In the genomic region with DNA sequence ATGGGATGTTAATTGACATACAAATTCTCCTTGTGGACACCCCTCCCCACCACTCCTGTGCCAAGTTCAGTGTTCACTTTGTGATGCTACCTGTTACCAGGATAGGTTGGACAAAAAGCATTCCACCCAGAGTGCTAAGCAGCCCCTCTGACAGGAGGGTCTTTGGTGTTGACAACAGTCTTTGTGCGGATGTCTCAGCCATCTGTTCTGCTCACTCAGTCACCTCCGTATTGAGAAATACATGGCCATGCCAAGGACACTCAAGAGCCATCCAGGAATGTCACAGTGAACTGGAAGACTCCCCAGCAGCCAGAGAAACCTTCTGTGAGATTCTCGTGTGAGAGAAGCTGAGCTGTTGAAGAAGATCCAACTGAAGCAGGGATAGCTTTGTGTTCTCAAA, we compare ENCODE assay signal across 29 mouse cellular contexts. TPM values are rescaled to one million over a fixed set of nuclear protein-coding genes. Genes with fewer than 3 reads are reported as not detected.
DNase-seq lines count a peak whose midpoint lies in the region; ATAC-seq and TF ChIP-seq lines count a peak whose summit lies in the region.
"Had no signal": no experiment of that assay in that cellular context is flagged by ENCODE, and none has a peak within 500 bp of the region (broad histone marks: within the 10 kb centered on the region; RNA-seq: fewer than 3 reads in every experiment).

No protein-coding gene starts in this region.

- no peak overlapping the region for H3K4me3 ChIP-seq in forebrain, embryonic 15.5 days
- no peak overlapping the region for H3K4me3 ChIP-seq in forebrain, embryonic 12.5 days (replicated peaks)
- no peak overlapping the region for H3K4me3 ChIP-seq in lung, postnatal 0 days (ENCODE audit: low read depth, low read length)
- H3K4me3 ChIP-seq in kidney, embryonic 15.5 days (replicated peaks), result no peak overlapping the region
- H3K4me3 ChIP-seq: heart, embryonic 13.5 days; hindbrain, embryonic 15.5 days; layer of hippocampus, adult 2 months; left cerebral cortex, adult 2 months; liver, embryonic 15.5 days; midbrain, embryonic 13.5 days; neural tube, embryonic 15.5 days had no signal

- TF ChIP-seq EP300 in lung, postnatal 0 days (IDR thresholded peaks at IDR 0.05), result no peak

- H3K36me3 ChIP-seq in forebrain, embryonic 15.5 days, result no peaks in the 10 kb centered on the region
- no peaks in the 10 kb centered on the region for H3K36me3 ChIP-seq in forebrain, embryonic 12.5 days (replicated peaks)
- H3K36me3 ChIP-seq in lung, postnatal 0 days (ENCODE audit: insufficient read depth, low read length), result no peaks in the 10 kb centered on the region
- H3K36me3 ChIP-seq in kidney, embryonic 15.5 days, result no peaks in the 10 kb centered on the region
- H3K36me3 ChIP-seq: hindbrain, embryonic 15.5 days; liver, embryonic 15.5 days; midbrain, embryonic 13.5 days; neural tube, embryonic 15.5 days had no signal

- peak; percentile 23; the same call in 1 of the 2 replicates for ATAC-seq in forebrain, embryonic 15.5 days (replicated peaks)
- ATAC-seq in forebrain, embryonic 12.5 days (ENCODE audit: low FRiP score), result no peak
- ATAC-seq in lung, postnatal 0 days, result 0 out of 2 replicates have a peak, but pooled peaks have one; percentile 21
- ATAC-seq in kidney, embryonic 15.5 days (replicated peaks; ENCODE audit: low FRiP score), result no peak
- ATAC-seq: activated CD4-positive, CD25-positive, alpha-beta regulatory T cell, adult 4 months; midbrain, embryonic 13.5 days had no signal

- no peak overlapping the region for H3K9ac ChIP-seq in forebrain, embryonic 15.5 days (replicated peaks)
- H3K9ac ChIP-seq in forebrain, embryonic 12.5 days, result no peak overlapping the region
- H3K9ac ChIP-seq in lung, postnatal 0 days (replicated peaks; ENCODE audit: low read depth), result no peak overlapping the region
- H3K9ac ChIP-seq in kidney, embryonic 15.5 days, result no peak overlapping the region
- H3K9ac ChIP-seq: heart, embryonic 13.5 days; hindbrain, embryonic 15.5 days; liver, embryonic 15.5 days; lung, embryonic 14.5 days; midbrain, embryonic 13.5 days; neural tube, embryonic 15.5 days had no signal

- 58% methylated on average over 3 of the region's 3 CpGs for WGBS in forebrain, embryonic 15.5 days
- WGBS in forebrain, embryonic 12.5 days, result 78% methylated on average over 3 of the region's 3 CpGs
- WGBS in lung, postnatal 0 days, result 55% methylated on average over 3 of the region's 3 CpGs
- 80% methylated on average over 3 of the region's 3 CpGs for WGBS in kidney, embryonic 15.5 days

- no peaks in the 10 kb centered on the region for H3K27me3 ChIP-seq in forebrain, embryonic 15.5 days
- H3K27me3 ChIP-seq in forebrain, embryonic 12.5 days, result no peaks in the 10 kb centered on the region
- H3K27me3 ChIP-seq in lung, postnatal 0 days (replicated peaks; ENCODE audit: insufficient read depth, low read length), result no peaks in the 10 kb centered on the region
- no peaks in the 10 kb centered on the region for H3K27me3 ChIP-seq in kidney, embryonic 15.5 days
- H3K27me3 ChIP-seq: CH12.LX; heart, embryonic 13.5 days; hindbrain, embryonic 15.5 days; liver, embryonic 15.5 days; midbrain, embryonic 13.5 days; neural tube, embryonic 15.5 days had no signal

- H3K27ac ChIP-seq in forebrain, embryonic 15.5 days (replicated peaks), result peak overlapping the region; percentile 16; the same call in 1 of the 2 replicates
- H3K27ac ChIP-seq in forebrain, embryonic 12.5 days, result no peak overlapping the region
- H3K27ac ChIP-seq in lung, postnatal 0 days (ENCODE audit: low read length), result no peak overlapping the region
- no peak overlapping the region for H3K27ac ChIP-seq in kidney, embryonic 15.5 days
- H3K27ac ChIP-seq: heart, embryonic 13.5 days; hindbrain, embryonic 15.5 days; layer of hippocampus, adult 2 months; left cerebral cortex, adult 2 months; liver, embryonic 15.5 days; macrophage; midbrain, embryonic 13.5 days; neural tube, embryonic 15.5 days had no signal

- peaks cover 5% of the 10 kb centered on the region; the same call in 1 of the 2 replicates for H3K4me1 ChIP-seq in forebrain, embryonic 15.5 days
- H3K4me1 ChIP-seq in forebrain, embryonic 12.5 days, result no peaks in the 10 kb centered on the region
- H3K4me1 ChIP-seq in lung, postnatal 0 days (ENCODE audit: insufficient read depth, low read depth, low read length), result no peaks in the 10 kb centered on the region
- H3K4me1 ChIP-seq in kidney, embryonic 15.5 days, result no peaks in the 10 kb centered on the region
- H3K4me1 ChIP-seq: heart, embryonic 13.5 days; hindbrain, embryonic 15.5 days; liver, embryonic 15.5 days; midbrain, embryonic 13.5 days; neural tube, embryonic 15.5 days had no signal

- H3K9me3 ChIP-seq in forebrain, embryonic 15.5 days, result no peaks in the 10 kb centered on the region
- no peaks in the 10 kb centered on the region for H3K9me3 ChIP-seq in forebrain, embryonic 12.5 days
- no peaks in the 10 kb centered on the region for H3K9me3 ChIP-seq in lung, postnatal 0 days (ENCODE audit: low read length)
- H3K9me3 ChIP-seq in kidney, embryonic 15.5 days (replicated peaks), result no peaks in the 10 kb centered on the region
- H3K9me3 ChIP-seq: heart, embryonic 13.5 days; hindbrain, embryonic 15.5 days; liver, embryonic 15.5 days; midbrain, embryonic 13.5 days; neural tube, embryonic 15.5 days had no signal

- no peak for TF ChIP-seq CTCF in lung, postnatal 0 days (IDR thresholded peaks at IDR 0.05)

- peak; percentile 10 for DNase-seq in adrenal gland, adult 2 months
- DNase-seq in adrenal gland, postnatal 25 days, result no peak
- peak; percentile 8 for DNase-seq in lung, postnatal 0 days (ENCODE audit: low spot score)
- DNase-seq in lung, postnatal 4 days, result no peak
- DNase-seq: adrenal gland, adult 8-10 months; cerebellum, adult 2 months; cerebellum, postnatal 36 days; heart, postnatal 10 days; kidney, adult 18-20 months; kidney, postnatal 36 days; liver; lung, embryonic 14.5 days; right cerebral cortex, postnatal 14 days; thymus, postnatal 14 days had no signal

- H3K4me2 ChIP-seq in forebrain, embryonic 15.5 days (replicated peaks), result no peak overlapping the region
- no peak overlapping the region for H3K4me2 ChIP-seq in forebrain, embryonic 12.5 days
- H3K4me2 ChIP-seq in lung, postnatal 0 days (replicated peaks; ENCODE audit: low read depth, low read length), result no peak overlapping the region
- no peak overlapping the region for H3K4me2 ChIP-seq in kidney, embryonic 15.5 days
- H3K4me2 ChIP-seq: heart, embryonic 13.5 days; hindbrain, embryonic 15.5 days; liver, embryonic 15.5 days; lung, embryonic 14.5 days; midbrain, embryonic 13.5 days; neural tube, embryonic 15.5 days had no signal

RNA-seq across cellular contexts. Expression of gene Mx1, which starts 24.5 kb away (rescaled TPM):
- 1 to 10 TPM; 2.2 to 2.7 TPM for total RNA-seq in adrenal gland, adult 2 months (2021)
- polyA plus RNA-seq in adrenal gland, adult 2 months (2012; rRNA removed), result 0.12 and 0.34 TPM in 2 replicates
- total RNA-seq in adrenal gland, postnatal 25 days (2021), result 2.0 and 2.8 TPM in 2 replicates
- 0.43 TPM in 1 of 2 replicates, not detected in the other for polyA plus RNA-seq in forebrain, embryonic 15.5 days (2015; fragmentation: Nextera tagmentation; extraction: Ambion mirVana)
- polyA plus RNA-seq in forebrain, embryonic 12.5 days (2016; fragmentation: Nextera tagmentation; extraction: Ambion mirVana), result 0.12 and 0.46 TPM in 2 replicates
- 0.18 and 0.21 TPM in 2 replicates for polyA plus RNA-seq in lung, postnatal 0 days (2015; fragmentation: Nextera tagmentation; extraction: Ambion mirVana)
- polyA plus RNA-seq in kidney, embryonic 15.5 days (2015; fragmentation: Nextera tagmentation; extraction: Ambion mirVana), result 0.39 and 0.43 TPM in 2 replicates
- polyA plus RNA-seq: embryonic facial prominence, embryonic 11.5 days; kidney, embryonic 16.5 days had no signal

Comparison
In these comparisons a context has a peak if more than half of its experiments do, and no peak if none do; other contexts are left out.
1. DNase-seq: peak in adrenal gland, adult 2 months (single experiment) and lung, postnatal 0 days (single experiment); none in adrenal gland, postnatal 25 days (single experiment) and lung, postnatal 4 days (0 of 2).
2. ATAC-seq: peak in forebrain, embryonic 15.5 days (single experiment) and lung, postnatal 0 days (single experiment); none in forebrain, embryonic 12.5 days (single experiment) and kidney, embryonic 15.5 days (single experiment).